Mouse (Mus musculus) right cerebral cortex, postnatal 4 days (tissue): ENCODE measurements at regions not wholly inside any gene's neighbourhood (a gene's known extent, or its start where the extent isn't known, plus 50 kb on each side); places are given as distances from the start of the nearest gene placed in this dataset.

ENCODE experiments used
- DNase-seq: peaks from one replicate; pipeline ENCODE4 v3.0.0-alpha.2; 2022

- DNase-seq, result peak; percentile 34
Observed at GRCm38 (mm10) chr12:60820979-60821378, 702.0 kb upstream of the Lrfn5 start.
